Mouse (Mus musculus): ENCODE data around the gene Mks1. TPM values are rescaled to one million over a fixed set of nuclear protein-coding genes. Genes with fewer than 3 reads are reported as not detected.

The Mks1 gene
- total and polyA plus RNA-seq, 3 experiments, result 2.2 to 5.4 (median 2.9) TPM

DNA sequence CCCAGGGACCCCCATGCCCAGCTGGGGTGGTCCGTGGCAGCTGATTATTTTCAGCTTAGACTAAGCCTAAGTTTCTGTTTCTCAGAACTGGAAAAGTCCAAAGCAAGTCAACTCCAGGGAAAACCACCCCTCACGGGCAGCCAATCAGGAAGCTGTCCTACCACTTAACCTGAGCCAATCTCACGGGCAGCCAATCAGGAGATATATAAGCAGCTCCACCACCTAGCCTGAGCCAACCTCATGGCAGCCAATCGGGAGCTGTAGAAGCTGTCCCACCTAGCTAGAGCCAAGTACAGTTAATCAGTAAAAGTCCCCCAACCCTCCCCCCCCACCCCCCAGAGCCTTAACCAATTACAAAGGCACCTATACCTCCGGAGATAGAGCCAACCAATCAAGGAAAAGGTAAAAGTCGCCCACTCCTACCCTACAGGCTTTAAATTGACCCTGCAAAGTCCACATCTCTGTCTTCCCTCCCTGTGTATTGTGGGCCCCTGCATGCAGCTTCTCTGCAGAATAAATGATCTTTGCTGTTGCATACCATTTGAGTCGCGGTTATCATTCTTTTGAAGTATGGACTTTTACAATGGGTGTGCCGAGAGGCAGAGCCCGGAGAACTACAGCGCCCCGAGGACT, 5.9 kb upstream of the Mks1 start:
- Histone ChIP-seq H3K36me3 (ENCODE audit: control insufficient read depth, insufficient read depth, low read length) (no peaks in the 10 kb centered on the region), H3K27me3 (ENCODE audit: control insufficient read depth, insufficient read depth, low read length) (no peaks in the 10 kb centered on the region), H3K4me3 (no peak overlapping the region), H3K79me2 (replicated peaks; ENCODE audit: control insufficient read depth, insufficient read depth, low read length) (no peaks in the 10 kb centered on the region), H3K27ac (no peak overlapping the region), H3K4me1 (ENCODE audit: control insufficient read depth, insufficient read depth, low read length) (no peaks in the 10 kb centered on the region), H3K9ac (ENCODE audit: low read depth, low read length) (no peak overlapping the region)
- TF ChIP-seq EP300 (IDR thresholded peaks at IDR 0.05; ENCODE audit: insufficient read depth, low read depth, low read length) (no peak), CTCF (IDR thresholded peaks at IDR 0.05) (no peak), POLR2A (IDR thresholded peaks at IDR 0.05; ENCODE audit: insufficient read depth, low read depth, low read length) (no peak)
- intact Hi-C loops (cut with DNase I), result no loop called here
- WGBS, result 76% methylated on average over 12 of the region's 12 CpGs
- no peak for DNase-seq

DNA sequence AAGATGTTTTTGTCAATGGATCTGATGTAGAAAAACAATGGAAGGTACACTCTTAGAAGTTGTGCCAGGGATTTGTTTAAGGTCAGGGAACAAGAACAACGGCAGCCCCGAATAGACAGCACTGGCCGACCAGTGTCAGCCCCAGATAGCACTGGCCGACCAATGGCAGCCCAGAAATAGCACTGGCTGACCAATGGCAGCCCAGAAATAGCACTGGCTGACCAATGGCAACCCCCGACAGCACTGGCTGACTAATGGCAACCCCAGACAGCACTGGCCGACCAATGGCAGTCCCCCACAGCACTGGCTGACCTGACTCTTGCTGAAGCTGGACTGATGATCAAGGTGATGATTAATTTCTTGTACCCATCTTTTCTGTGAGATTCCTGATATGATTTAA, 5.1 kb upstream of the Mks1 start:
- no peaks in the 10 kb centered on the region for H3K27me3 ChIP-seq (ENCODE audit: control insufficient read depth, insufficient read depth, low read length)
- no peak overlapping the region for H3K4me3 ChIP-seq
- DNase-seq, result no peak
- TF ChIP-seq POLR2A (IDR thresholded peaks at IDR 0.05; ENCODE audit: insufficient read depth, low read depth, low read length), result no peak
- TF ChIP-seq CTCF (IDR thresholded peaks at IDR 0.05), result no peak
- no peak for TF ChIP-seq EP300 (IDR thresholded peaks at IDR 0.05; ENCODE audit: insufficient read depth, low read depth, low read length)
- no peak overlapping the region for H3K27ac ChIP-seq
- H3K9ac ChIP-seq (ENCODE audit: low read depth, low read length), result no peak overlapping the region
- WGBS, result 62% methylated on average over 6 of the region's 6 CpGs
- intact Hi-C loops (cut with DNase I), result no loop called here
- H3K36me3 ChIP-seq (ENCODE audit: control insufficient read depth, insufficient read depth, low read length), result no peaks in the 10 kb centered on the region
- no peaks in the 10 kb centered on the region for H3K79me2 ChIP-seq (replicated peaks; ENCODE audit: control insufficient read depth, insufficient read depth, low read length)
- no peaks in the 10 kb centered on the region for H3K4me1 ChIP-seq (ENCODE audit: control insufficient read depth, insufficient read depth, low read length)

DNA sequence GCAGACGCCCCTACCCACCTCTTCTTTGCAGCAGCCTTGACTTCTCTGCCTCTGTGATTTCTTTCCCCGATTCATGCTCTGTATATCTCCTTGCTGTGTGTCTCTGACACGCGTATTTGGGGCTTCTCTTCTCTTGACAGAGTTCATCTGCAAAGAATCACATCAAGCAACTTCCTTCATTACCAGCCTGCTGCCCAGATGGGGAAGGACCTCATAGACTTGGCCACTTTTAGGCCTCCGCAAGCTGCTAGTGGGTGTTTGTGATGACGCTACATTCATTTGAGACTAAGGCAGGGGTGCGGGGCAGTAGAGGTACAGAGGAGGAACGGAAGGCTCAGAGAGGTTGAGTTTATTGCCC, 561 bp downstream of the Mks1 start:
- H3K27ac ChIP-seq, result peak overlapping the region; percentile 56
- intact Hi-C loops (cut with DNase I), result no loop called here
- peak overlapping the region; percentile 72 for H3K4me3 ChIP-seq
- no peak for DNase-seq
- WGBS, result 38% methylated on average over 8 of the region's 8 CpGs
- H3K79me2 ChIP-seq (replicated peaks; ENCODE audit: control insufficient read depth, insufficient read depth, low read length), result no peaks in the 10 kb centered on the region
- H3K27me3 ChIP-seq (ENCODE audit: control insufficient read depth, insufficient read depth, low read length), result no peaks in the 10 kb centered on the region
- TF ChIP-seq CTCF (IDR thresholded peaks at IDR 0.05), result no peak
- no peak for TF ChIP-seq EP300 (IDR thresholded peaks at IDR 0.05; ENCODE audit: insufficient read depth, low read depth, low read length)
- TF ChIP-seq POLR2A (IDR thresholded peaks at IDR 0.05; ENCODE audit: insufficient read depth, low read depth, low read length), result no peak
- peak overlapping the region; percentile 50; the same call in 1 of the 2 replicates for H3K9ac ChIP-seq (ENCODE audit: low read depth, low read length)
- H3K36me3 ChIP-seq (ENCODE audit: control insufficient read depth, insufficient read depth, low read length), result no peaks in the 10 kb centered on the region
- H3K4me1 ChIP-seq (ENCODE audit: control insufficient read depth, insufficient read depth, low read length), result peaks cover 3% of the 10 kb centered on the region

DNA sequence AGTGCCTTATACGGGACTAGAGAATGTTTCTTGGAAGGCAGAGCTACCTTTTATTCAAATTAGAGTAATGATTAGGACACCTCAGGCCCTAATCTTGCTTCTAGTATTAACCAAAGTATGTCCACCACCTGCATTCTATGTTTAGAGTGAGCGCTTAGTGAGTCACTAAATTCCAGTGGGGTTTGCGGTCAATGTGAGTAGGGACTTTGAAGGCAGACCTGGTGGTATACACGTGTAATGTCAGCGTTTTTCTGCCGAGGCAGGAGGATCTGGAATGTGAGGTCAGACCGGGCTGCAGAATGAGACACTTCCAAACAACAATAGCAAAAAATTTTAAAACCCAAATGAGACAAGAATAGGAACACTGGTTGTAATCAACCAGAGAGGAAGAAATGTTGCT, 1.5 kb downstream of the Mks1 start:
- H3K79me2 ChIP-seq (replicated peaks; ENCODE audit: control insufficient read depth, insufficient read depth, low read length), result no peaks in the 10 kb centered on the region
- no peak overlapping the region for H3K9ac ChIP-seq (ENCODE audit: low read depth, low read length)
- H3K27me3 ChIP-seq (ENCODE audit: control insufficient read depth, insufficient read depth, low read length), result no peaks in the 10 kb centered on the region
- DNase-seq, result no peak
- H3K36me3 ChIP-seq (ENCODE audit: control insufficient read depth, insufficient read depth, low read length), result no peaks in the 10 kb centered on the region
- WGBS, result 87% methylated on average over 7 of the region's 7 CpGs
- TF ChIP-seq POLR2A (IDR thresholded peaks at IDR 0.05; ENCODE audit: insufficient read depth, low read depth, low read length), result no peak
- TF ChIP-seq CTCF (IDR thresholded peaks at IDR 0.05), result no peak
- H3K4me3 ChIP-seq, result no peak overlapping the region
- intact Hi-C loops (cut with DNase I), result no loop called here
- H3K4me1 ChIP-seq (ENCODE audit: control insufficient read depth, insufficient read depth, low read length), result peaks cover 3% of the 10 kb centered on the region
- no peak overlapping the region for H3K27ac ChIP-seq

DNA sequence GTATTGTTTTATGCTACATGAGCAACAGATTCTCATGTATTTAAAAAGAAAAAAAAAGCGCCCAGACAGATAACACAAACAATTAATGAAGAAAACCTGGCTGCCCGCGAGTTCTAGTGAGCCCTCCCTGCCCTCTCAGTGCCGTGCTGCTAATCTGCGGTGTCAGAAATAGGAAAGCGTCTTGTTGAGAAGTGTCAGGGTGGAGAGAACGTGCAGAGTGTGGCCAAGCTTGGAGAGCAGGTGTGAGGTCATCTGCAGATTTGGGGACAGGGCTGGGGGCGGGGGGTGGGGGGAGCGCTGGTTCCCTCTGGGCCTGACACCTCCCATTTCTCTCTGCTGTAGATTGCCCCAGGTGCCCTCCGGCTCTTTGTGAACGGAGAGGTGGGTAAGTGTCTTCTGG, 6.3 kb downstream of the Mks1 start:
- DNase-seq, result no peak

DNA sequence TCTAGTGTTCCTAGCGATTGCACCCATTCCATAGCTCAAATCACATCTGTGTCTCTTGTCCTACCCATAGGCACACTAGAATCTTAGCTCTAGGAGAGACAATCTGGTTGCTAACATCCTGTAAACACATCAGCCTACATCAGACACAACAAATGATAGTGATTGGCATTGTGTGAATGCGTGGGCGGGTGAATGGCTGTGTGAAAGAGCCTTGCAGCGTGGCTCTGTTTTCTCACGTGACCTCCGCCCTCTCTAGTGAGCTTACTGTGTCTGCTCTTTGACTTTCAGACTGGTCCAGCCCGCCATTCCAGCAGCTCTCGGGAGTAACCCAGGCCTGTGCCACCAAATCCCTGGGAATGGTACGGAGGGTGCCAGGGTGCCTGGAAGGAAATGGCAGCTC, 7.4 kb downstream of the Mks1 start:
- intact Hi-C loops (cut with DNase I), result no loop called here
- Histone ChIP-seq H3K27me3 (ENCODE audit: control insufficient read depth, insufficient read depth, low read length) (no peaks in the 10 kb centered on the region), H3K36me3 (ENCODE audit: control insufficient read depth, insufficient read depth, low read length) (no peaks in the 10 kb centered on the region), H3K4me3 (no peak overlapping the region), H3K27ac (no peak overlapping the region), H3K79me2 (replicated peaks; ENCODE audit: control insufficient read depth, insufficient read depth, low read length) (no peaks in the 10 kb centered on the region), H3K9ac (ENCODE audit: low read depth, low read length) (no peak overlapping the region), H3K4me1 (ENCODE audit: control insufficient read depth, insufficient read depth, low read length) (no peaks in the 10 kb centered on the region)
- 84% methylated on average over 9 of the region's 9 CpGs for WGBS
- no peak for DNase-seq
- TF ChIP-seq EP300 (IDR thresholded peaks at IDR 0.05; ENCODE audit: insufficient read depth, low read depth, low read length) (no peak), CTCF (IDR thresholded peaks at IDR 0.05) (no peak), POLR2A (IDR thresholded peaks at IDR 0.05; ENCODE audit: insufficient read depth, low read depth, low read length) (no peak)

More for the DNA sequence above, 6.3 kb downstream of the Mks1 start:
- WGBS, result 70% methylated on average over 11 of the region's 11 CpGs
- Histone ChIP-seq H3K4me1 (ENCODE audit: control insufficient read depth, insufficient read depth, low read length) (no peaks in the 10 kb centered on the region), H3K36me3 (ENCODE audit: control insufficient read depth, insufficient read depth, low read length) (no peaks in the 10 kb centered on the region), H3K79me2 (replicated peaks; ENCODE audit: control insufficient read depth, insufficient read depth, low read length) (no peaks in the 10 kb centered on the region), H3K4me3 (no peak overlapping the region), H3K27me3 (ENCODE audit: control insufficient read depth, insufficient read depth, low read length) (no peaks in the 10 kb centered on the region), H3K27ac (no peak overlapping the region), H3K9ac (ENCODE audit: low read depth, low read length) (no peak overlapping the region)
- no peak for TF ChIP-seq CTCF (IDR thresholded peaks at IDR 0.05)
- TF ChIP-seq EP300 (IDR thresholded peaks at IDR 0.05; ENCODE audit: insufficient read depth, low read depth, low read length), result no peak
- no peak for TF ChIP-seq POLR2A (IDR thresholded peaks at IDR 0.05; ENCODE audit: insufficient read depth, low read depth, low read length)
- intact Hi-C loops (cut with DNase I), result no loop called here
